Mouse (Mus musculus) embryo, embryonic 10 days (tissue): Measurements from ENCODE around the gene Serpina1c.
"Not testable (repeated sequence)": the region's sequence is repeated elsewhere in the genome, so short reads cannot be mapped to it uniquely, and the experiment has no call there.

Source experiments
- DNase-seq: peaks from one replicate; pipeline ENCODE4 v3.0.0-alpha.2; 2015; ENCODE audit warnings: low spot score

Serpina1c gene

DNA sequence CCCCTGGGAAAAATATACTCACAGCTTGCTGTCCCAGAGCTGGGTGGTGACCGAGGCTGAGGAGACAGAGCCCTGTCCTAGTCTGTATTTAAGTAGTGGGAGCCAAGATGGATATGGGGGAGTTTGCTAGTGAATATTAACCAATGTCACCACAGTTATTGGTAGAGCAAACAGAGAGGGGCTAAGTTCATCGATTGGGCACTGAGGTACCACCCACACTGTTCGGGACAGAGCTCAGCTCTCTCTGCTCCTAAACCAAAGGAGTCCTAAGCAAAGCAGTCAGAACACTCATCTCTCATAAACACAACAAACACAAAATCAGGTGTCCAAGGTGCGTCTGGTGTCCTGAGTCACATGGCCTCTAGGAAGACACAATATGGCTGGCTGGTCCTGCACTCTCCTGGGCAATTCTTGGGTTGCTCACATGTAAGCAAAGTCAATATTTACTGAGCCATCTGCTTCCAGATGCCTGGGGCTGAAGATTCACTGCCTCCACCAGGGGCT lies at the start of gene Serpina1c:
TSS of gene Serpina1c (minus strand) at position 51 of the 504 bp plus-strand sequence.
- DNase-seq: not testable (repeated sequence)

DNA sequence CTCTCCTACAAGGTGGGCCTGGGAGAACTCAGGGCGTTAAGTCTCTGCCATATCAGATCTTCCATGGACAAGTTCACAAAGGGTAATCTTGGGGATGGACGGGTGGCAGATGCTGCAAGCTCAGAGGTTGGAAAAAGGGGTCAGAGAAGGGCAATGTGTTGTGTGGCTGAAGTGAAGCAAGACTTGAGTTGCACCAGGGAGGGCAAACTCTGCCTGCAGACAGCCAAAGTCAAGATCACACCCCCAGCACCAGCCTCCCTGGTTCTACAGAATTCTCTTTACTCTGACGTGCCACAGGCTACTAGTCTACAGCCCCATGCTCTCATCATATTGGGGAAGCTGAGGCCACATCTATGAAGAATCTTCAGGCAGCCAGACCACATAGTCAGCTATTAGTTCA lies 48.3 kb upstream of the Serpina1c start:
- not testable (repeated sequence) for DNase-seq

DNA sequence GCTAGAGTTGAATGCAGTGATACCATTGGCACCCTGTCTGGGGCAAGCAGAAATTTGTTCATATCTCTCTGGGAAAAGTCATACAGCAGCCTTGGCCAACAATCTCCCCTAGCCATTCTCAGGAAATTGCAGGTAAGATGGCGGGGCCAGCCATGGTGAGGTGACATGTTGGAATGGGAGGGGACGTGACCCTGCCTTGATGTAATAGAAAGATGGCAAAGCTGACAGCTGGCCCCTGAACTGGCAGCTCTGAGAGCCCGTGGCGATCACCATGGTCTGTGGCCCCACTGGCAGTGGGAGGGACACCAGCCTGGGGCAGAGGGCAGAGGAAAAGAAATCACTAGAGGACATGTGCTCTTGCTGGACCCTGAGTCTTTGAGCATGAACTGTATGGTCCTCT lies 41.6 kb upstream of the Serpina1c start:
- no peak for DNase-seq

DNA sequence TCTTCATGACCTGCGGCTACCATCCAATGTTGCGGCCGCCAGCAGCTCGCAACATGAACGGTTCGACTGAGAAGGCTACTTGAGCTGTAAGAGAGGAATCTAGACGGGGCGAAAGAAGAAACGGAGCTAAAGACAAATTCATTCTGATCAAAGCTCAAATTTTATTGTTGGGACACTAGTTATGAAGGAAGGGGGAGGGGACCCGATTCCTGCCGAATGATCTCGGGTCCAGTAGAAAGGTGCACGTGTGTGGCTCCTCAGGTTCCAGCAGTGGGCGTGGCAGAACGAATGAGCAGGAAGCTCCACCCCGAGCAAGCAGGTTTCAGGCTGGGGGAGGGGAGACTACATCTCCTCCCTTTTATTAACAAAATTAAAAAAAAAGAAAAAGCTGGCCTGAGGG lies 4.5 kb upstream of the Serpina1c start:
- not testable (repeated sequence) for DNase-seq

DNA sequence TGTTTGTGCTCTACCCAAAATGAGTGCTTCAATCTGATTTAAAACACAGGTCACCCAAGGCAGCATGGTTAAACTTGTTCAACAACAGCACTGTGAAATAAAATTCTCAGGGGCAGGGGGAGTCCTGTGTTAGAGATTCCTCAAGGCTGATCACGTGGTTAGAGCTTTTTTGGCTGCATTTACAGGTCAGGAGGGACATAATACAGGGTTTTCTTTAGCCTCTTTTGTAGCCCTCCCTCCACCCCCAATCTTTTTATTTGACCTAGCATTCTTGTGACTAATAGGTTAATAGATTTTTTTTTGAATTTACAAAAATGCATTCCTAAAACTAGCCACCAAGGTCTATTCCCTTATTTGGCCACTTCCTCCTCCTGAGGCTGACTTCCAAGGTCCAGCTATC lies 3.1 kb upstream of the Serpina1c start:
- DNase-seq: not testable (repeated sequence)

DNA sequence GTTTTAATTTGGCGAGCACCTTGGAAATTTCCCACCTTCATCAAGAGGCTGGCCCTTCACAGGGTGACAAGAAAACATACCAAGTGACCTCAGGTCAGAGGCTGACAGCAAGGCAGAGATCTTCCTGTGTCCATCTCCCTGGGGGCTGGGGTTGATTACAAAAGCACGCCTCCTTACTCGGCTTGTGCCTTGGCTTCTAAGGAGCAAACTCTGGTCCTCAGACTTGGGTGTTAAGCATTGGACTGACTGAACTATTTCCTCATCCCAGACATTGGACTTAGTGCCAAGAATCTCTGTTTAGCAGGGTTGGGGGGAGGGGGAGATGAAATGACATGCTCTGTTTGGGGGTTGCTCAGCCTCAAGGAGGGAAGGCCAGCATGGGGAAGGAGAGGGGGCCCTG lies 2.8 kb downstream of the Serpina1c start:
- DNase-seq: not testable (repeated sequence)

DNA sequence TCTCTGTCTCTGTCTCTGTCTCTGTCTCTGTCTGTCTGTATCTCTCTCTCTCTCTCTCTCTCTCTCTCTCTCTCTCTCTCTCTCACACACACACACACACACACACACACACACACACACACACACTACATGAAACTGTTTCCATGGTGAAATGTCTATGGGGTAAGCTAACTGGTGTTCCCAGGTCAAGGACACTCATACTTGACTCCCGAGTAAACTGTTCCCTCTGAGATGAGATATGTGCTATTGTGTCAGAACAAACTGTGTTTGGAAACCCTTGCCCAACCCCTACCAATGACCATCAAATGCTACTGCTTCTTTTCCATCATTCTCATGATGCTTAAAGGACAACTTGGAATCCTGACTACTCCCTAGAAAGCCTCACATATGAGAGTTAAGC lies 37.8 kb downstream of the Serpina1c start:
- not testable (repeated sequence) for DNase-seq

DNA sequence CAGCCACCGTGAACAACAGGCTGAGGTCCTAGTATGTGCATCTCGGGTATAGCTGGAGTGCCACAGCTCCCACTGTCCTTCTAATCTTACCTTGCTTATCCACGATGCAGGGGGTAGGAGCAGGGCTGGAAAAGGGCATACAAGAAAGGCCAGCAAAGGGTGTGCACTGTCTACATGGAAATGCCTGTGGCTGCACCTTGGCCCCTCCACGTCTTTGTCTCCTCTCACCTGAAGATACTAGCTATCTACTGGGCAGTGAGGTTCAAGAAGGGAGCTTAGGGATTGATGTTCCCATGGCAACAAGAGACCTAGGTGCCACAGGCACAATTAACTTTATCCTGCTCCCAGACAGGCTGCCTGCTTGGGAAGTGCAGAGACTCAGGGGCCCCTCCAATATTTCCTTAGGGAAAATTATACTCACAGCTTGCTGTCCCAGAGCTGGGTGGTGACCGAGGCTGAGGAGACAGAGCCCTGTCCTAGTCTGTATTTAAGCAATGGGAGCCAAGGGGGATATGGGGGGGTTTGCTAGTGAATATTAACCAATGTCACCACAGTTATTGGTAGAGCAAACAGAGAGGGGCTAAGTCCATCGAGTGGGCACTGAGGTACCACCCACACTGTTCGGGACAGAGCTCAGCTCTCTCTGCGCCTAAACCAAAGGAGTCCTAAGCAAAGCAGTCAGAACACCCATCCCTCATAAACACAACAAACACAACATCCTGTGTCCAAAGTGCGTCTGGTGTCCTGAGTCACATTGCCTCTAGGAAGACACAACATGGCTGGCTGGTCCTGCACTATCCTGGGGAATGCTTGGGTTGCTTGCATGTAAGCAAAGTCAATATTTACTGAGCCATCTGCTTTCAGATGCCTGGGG lies 41.3 kb downstream of the Serpina1c start, which contains the start of gene Serpina1a:
TSS of gene Serpina1a (minus strand) at position 462 of the 874 bp plus-strand sequence.
- not testable (repeated sequence) for DNase-seq

DNA sequence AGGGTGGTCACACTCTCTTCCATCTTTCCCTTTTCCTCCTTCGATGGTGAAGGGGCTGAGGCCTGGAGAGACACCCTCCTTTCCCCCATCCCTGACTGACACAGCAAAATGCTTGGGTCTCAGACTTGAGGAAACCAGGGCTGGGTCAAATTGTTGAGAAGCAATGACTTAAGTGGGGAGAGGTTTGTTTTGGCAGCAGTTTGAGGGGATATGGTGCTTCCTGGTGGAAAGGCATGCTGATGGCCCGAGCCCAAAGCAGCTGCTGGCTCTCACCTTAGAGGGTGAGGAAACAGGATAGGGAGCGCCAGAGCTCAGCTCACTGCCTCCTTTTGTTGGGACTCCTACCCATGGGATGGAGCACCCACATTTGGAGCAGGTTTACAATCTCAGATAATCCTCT lies 43.7 kb downstream of the Serpina1c start:
- no peak for DNase-seq

DNA sequence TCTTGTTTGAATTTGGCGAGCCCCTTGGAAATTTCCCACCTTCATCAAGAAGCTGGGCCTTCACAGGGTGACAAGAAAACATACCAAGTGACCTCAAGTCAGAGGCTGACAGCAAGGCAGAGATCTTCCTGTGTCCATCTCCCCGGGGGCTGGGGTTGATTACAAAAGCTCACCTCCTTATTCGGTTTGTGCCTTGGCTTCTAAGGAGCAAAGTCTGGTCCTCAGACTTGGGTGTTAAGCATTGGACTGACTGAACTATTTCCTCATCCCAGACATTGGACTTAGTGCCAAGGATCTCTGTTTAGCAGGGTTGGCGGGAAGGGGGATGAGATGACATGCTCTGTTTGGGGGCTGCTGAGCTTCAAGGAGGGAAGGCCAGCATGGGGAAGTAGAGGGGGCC lies 44.1 kb downstream of the Serpina1c start:
- not testable (repeated sequence) for DNase-seq

DNA sequence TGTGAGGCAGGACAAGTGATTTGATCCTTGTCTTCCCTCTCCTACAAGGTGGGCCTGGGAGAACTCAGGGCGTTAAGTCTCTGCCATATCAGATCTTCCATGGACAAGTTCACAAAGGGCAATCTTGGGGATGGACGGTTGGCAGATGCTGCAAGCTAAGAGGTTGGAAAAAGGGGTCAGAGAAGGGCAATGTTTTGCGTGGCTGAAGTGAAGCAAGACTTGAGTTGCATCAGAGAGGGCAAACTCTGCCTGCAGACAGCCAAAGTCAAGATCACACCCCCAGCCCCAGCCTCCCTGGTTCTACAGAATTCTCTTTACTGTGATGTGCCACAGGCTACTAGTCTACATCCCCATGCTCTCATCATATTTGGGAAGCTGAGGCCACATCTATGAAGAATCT lies 45.1 kb downstream of the Serpina1c start:
- not testable (repeated sequence) for DNase-seq

DNA sequence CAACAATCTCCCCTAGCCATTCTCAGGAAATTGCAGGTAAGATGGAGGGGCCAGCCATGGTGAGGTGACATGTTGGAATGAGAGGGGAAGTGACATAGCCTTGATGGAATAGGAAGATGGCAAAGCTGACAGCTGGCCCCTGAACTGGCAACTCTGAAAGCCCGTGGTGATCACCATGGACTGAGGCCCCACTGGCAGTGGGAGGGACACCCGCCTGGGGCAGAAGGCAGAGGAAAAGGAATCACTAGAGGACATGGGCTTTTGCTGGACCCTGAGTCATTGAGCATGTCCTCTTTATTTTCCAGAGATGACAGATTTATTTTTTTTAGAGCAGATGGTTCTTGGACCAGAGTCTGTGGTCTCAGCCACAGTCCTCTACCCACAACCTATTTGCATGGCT lies 51.7 kb downstream of the Serpina1c start:
- not testable (repeated sequence) for DNase-seq
